ENCODE assay signal across 8 mouse cellular contexts in the genomic region with DNA sequence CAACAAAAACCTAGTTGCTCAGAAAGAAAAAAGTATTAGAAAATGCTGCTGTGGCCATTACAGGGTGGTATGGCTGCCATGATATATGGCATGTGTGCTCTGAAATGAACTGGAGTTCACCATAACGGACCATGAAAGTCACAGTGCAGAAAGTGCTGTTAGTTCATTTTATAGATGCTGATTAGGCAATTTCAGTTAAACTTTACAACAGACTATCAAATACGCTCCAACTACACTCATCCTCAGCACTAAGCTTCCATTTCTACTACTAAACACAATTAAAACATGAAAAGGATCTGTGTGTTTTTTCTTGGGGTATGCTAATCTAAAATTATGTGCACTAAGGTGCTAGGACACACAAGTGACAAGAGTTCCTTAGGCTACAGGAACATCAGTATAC.
A peak's percentile ranks its signal among the peaks of the same experiment; 100 is the strongest.
DNase-seq lines count a peak whose midpoint lies in the region; ATAC-seq and TF ChIP-seq lines count a peak whose summit lies in the region.

No protein-coding gene starts in this region.

- no peaks in the 10 kb centered on the region for H3K36me3 ChIP-seq in kidney, postnatal 0 days (ENCODE audit: insufficient read depth, low read length)
- H3K36me3 ChIP-seq in embryonic facial prominence, embryonic 13.5 days, result no peaks in the 10 kb centered on the region
- H3K36me3 ChIP-seq in intestine, embryonic 16.5 days (ENCODE audit: control insufficient read depth, insufficient read depth, low read length), result no peaks in the 10 kb centered on the region
- no peaks in the 10 kb centered on the region for H3K36me3 ChIP-seq in myocyte (ENCODE audit: control insufficient read depth, insufficient read depth)
- no peaks in the 10 kb centered on the region for H3K36me3 ChIP-seq in thymus, adult 2 months (ENCODE audit: control insufficient read depth, insufficient read depth, low read length)

- TF ChIP-seq POLR2A in myocyte (IDR thresholded peaks at IDR 0.05; ENCODE audit: insufficient read length, low read depth), result no peak
- TF ChIP-seq POLR2A in thymus, adult 2 months (IDR thresholded peaks at IDR 0.05; ENCODE audit: control insufficient read depth, extremely low read depth, insufficient read depth, low read length, poor library complexity), result no peak

- no peak overlapping the region for H3K9ac ChIP-seq in kidney, postnatal 0 days (ENCODE audit: low read depth, low read length)
- H3K9ac ChIP-seq in embryonic facial prominence, embryonic 13.5 days, result peak overlapping the region; percentile 89; the same call in 1 of the 2 replicates
- no peak overlapping the region for H3K9ac ChIP-seq in intestine, embryonic 16.5 days (ENCODE audit: low read depth, low read length)

- H3K4me3 ChIP-seq in kidney, postnatal 0 days (replicated peaks; ENCODE audit: low read depth, low read length), result peak overlapping the region; percentile 88; the same call in 1 of the 2 replicates
- H3K4me3 ChIP-seq in embryonic facial prominence, embryonic 13.5 days, result peak overlapping the region; percentile 87
- H3K4me3 ChIP-seq in intestine, embryonic 16.5 days (ENCODE audit: low read length), result peak overlapping the region; percentile 94; the same call in 1 of the 2 replicates
- peak overlapping the region; percentile 34 for H3K4me3 ChIP-seq in myocyte
- no peak overlapping the region for H3K4me3 ChIP-seq in thymus, adult 2 months (ENCODE audit: control insufficient read depth, insufficient read depth, low read length)

- no peaks in the 10 kb centered on the region for H3K27me3 ChIP-seq in kidney, postnatal 0 days (ENCODE audit: insufficient read depth, low read length)
- no peaks in the 10 kb centered on the region for H3K27me3 ChIP-seq in embryonic facial prominence, embryonic 13.5 days
- H3K27me3 ChIP-seq in intestine, embryonic 16.5 days (replicated peaks; ENCODE audit: control insufficient read depth, insufficient read depth, low read length), result no peaks in the 10 kb centered on the region
- H3K27me3 ChIP-seq in myocyte (ENCODE audit: control insufficient read depth, insufficient read depth, insufficient read length), result no peaks in the 10 kb centered on the region
- no peaks in the 10 kb centered on the region for H3K27me3 ChIP-seq in thymus, adult 2 months (ENCODE audit: control insufficient read depth, insufficient read depth, low read length)

- H3K4me1 ChIP-seq in kidney, postnatal 0 days (replicated peaks; ENCODE audit: insufficient read depth, low read length), result 0 out of 2 replicates have a peak, but pooled peaks cover 2% of the 10 kb centered on the region
- peaks cover 28% of the 10 kb centered on the region for H3K4me1 ChIP-seq in embryonic facial prominence, embryonic 13.5 days
- peaks cover 16% of the 10 kb centered on the region for H3K4me1 ChIP-seq in intestine, embryonic 16.5 days (ENCODE audit: control insufficient read depth, insufficient read depth, low read length)
- peaks cover 10% of the 10 kb centered on the region for H3K4me1 ChIP-seq in thymus, adult 2 months (replicated peaks; ENCODE audit: control insufficient read depth, insufficient read depth, low read length)

- no peaks in the 10 kb centered on the region for H3K9me3 ChIP-seq in kidney, postnatal 0 days (replicated peaks; ENCODE audit: low read length)
- no peaks in the 10 kb centered on the region for H3K9me3 ChIP-seq in embryonic facial prominence, embryonic 13.5 days
- H3K9me3 ChIP-seq in intestine, embryonic 16.5 days (ENCODE audit: control insufficient read depth, low read length), result no peaks in the 10 kb centered on the region

- DNase-seq in kidney, postnatal 0 days (ENCODE audit: low spot score), result no peak
- no peak for DNase-seq in kidney, adult 8-10 months
- no peak for DNase-seq in urinary bladder, postnatal 14 days (ENCODE audit: low spot score)
- DNase-seq in frontal cortex, postnatal 25 days (ENCODE audit: low spot score in 2 of 2), result no peak
- DNase-seq in thymus, adult 2 months, result no peak

- peak overlapping the region; percentile 94 for H3ac ChIP-seq in myocyte (ENCODE audit: control insufficient read depth, insufficient read length)

- WGBS in kidney, postnatal 0 days, result 31% methylated on average over 2 of the region's 2 CpGs
- WGBS in embryonic facial prominence, embryonic 13.5 days, result 56% methylated on average over 2 of the region's 2 CpGs
- 42% methylated on average over 2 of the region's 2 CpGs for WGBS in intestine, embryonic 16.5 days
- 92% methylated on average over 2 of the region's 2 CpGs for WGBS in thymus, adult 2 months

- H3K4me2 ChIP-seq in kidney, postnatal 0 days (ENCODE audit: low read length), result peak overlapping the region; percentile 91
- H3K4me2 ChIP-seq in embryonic facial prominence, embryonic 13.5 days, result peak overlapping the region; percentile 81
- peak overlapping the region; percentile 60 for H3K4me2 ChIP-seq in intestine, embryonic 16.5 days (ENCODE audit: low read depth, low read length)
- peak overlapping the region; percentile 88 for H3K4me2 ChIP-seq in myocyte (ENCODE audit: low read depth)

- ATAC-seq in kidney, postnatal 0 days (replicated peaks; ENCODE audit: low FRiP score, low read depth), result no peak
- no peak for ATAC-seq in embryonic facial prominence, embryonic 13.5 days (ENCODE audit: insufficient number of reproducible peaks, insufficient read depth, low FRiP score, low TSS enrichment, low read depth)
- ATAC-seq in intestine, embryonic 16.5 days, result no peak

- no peak for TF ChIP-seq CTCF in kidney, postnatal 0 days (IDR thresholded peaks at IDR 0.05; ENCODE audit: low read depth)
- TF ChIP-seq CTCF in thymus, adult 2 months (IDR thresholded peaks at IDR 0.05; ENCODE audit: borderline replicate concordance, control insufficient read depth, extremely low read depth, insufficient read depth, low read length, poor library complexity), result no peak

- H3K27ac ChIP-seq in kidney, postnatal 0 days, result no peak overlapping the region
- no peak overlapping the region for H3K27ac ChIP-seq in embryonic facial prominence, embryonic 13.5 days
- no peak overlapping the region for H3K27ac ChIP-seq in intestine, embryonic 16.5 days (ENCODE audit: low read length)
- no peak overlapping the region for H3K27ac ChIP-seq in thymus, adult 2 months (ENCODE audit: control insufficient read depth, insufficient read depth, low read length)

- peaks cover 59% of the 10 kb centered on the region for H3K79me2 ChIP-seq in myocyte (ENCODE audit: control insufficient read depth, insufficient read depth)

TF ChIP-seq in myocyte, 11 proteins besides CTCF, POLR2A, EP300 and RAD21:
- no peak for TF ChIP-seq SRF (IDR thresholded peaks at IDR 0.05; ENCODE audit: control insufficient read depth, insufficient read length, low read depth)
- TF ChIP-seq E2F4 (IDR thresholded peaks at IDR 0.05; ENCODE audit: insufficient read depth), result no peak
